Mouse (Mus musculus) kidney, adult 2 months (tissue): ENCODE data around the gene Zfp78. TPM values are rescaled to one million over a fixed set of nuclear protein-coding genes. Genes with fewer than 3 reads are reported as not detected.

Experiments used
- DNase-seq: peaks from one replicate; pipeline ENCODE4 v3.0.0; 2021
- H3K27ac ChIP-seq: fragments of 200-500 bp; 2 replicates; pipeline ENCODE4 v1.5.1; 2012; ENCODE audit warnings: low read depth, low read length, control low read depth, inconsistent platforms; ENCODE audit not compliant: insufficient read depth
- H3K27me3 ChIP-seq: fragments of 200-500 bp; replicated peaks from 2 replicates; pipeline ENCODE4 v1.6.1; 2012; ENCODE audit warnings: mild to moderate bottlenecking, moderate library complexity, low read length, inconsistent platforms; ENCODE audit not compliant: control insufficient read depth, insufficient read depth
- H3K36me3 ChIP-seq: fragments of 200-500 bp; 2 replicates; pipeline ENCODE4 v1.6.1; 2012; ENCODE audit warnings: mild to moderate bottlenecking, moderate library complexity, low read length, inconsistent platforms; ENCODE audit not compliant: control insufficient read depth, insufficient read depth
- H3K4me1 ChIP-seq: fragments of 200-500 bp; 2 replicates; pipeline ENCODE4 v1.6.1; 2011; ENCODE audit warnings: low read length; ENCODE audit not compliant: control insufficient read depth, insufficient read depth
- H3K4me3 ChIP-seq: fragments of 200-500 bp; 2 replicates; pipeline ENCODE4 v1.5.1; 2011; ENCODE audit warnings: mild to moderate bottlenecking, low read depth, low read length, control low read depth; ENCODE audit not compliant: insufficient read depth
- CTCF ChIP-seq: fragments of 200-500 bp; conservative IDR thresholded peaks from 2 replicates; pipeline ENCODE4 v1.5.1; 2011; ENCODE audit warnings: low read depth, mild to moderate bottlenecking, control low read depth, low read length, moderate library complexity, mixed read lengths; ENCODE audit not compliant: insufficient read depth, insufficient read length
- POLR2A ChIP-seq: fragments of 200-500 bp; IDR thresholded peaks from one replicate; pipeline ENCODE4 v1.6.1; 2011; ENCODE audit warnings: low read depth, low read length, control low read depth
- WGBS: fragments of 180-500 bp; shearing (Covaris S2); methylation state at CpG from one replicate; pipeline ENCODE4 v1.1.7; 2018; 5-methylcytosine and 5-hydroxymethylcytosine counted together
- polyA plus RNA-seq: library from polyadenylated mRNA; depleted of rRNA; stranded (reverse); fragments of >200 nt; gene quantifications from 2 replicates; pipeline ENCODE4 v1.2.3, GENCODE M21; 2012

Zfp78 gene
- polyA plus RNA-seq, 1 experiment = 0.45 TPM

DNA sequence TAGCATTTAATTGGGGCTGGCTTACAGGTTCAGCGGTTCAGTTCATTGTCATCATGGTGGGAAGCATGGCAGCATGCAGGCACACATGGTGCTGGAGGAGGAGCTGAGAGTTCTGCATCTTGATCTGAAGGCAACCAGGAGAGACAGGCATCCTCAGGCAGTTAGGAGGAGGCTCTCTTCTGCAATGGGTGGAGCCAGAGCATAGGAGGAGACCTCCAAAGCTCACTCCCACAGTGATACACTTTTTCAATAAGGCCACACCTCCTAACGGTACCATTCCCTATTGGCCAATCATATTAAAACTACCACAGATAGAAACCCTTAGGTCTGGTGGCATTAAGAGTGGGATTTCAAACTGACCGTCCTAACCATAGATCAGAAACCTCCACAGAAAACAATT, 6.4 kb downstream of the Zfp78 start:
- Histone ChIP-seq H3K27ac (no peak overlapping the region), H3K27me3 (no peaks in the 10 kb centered on the region), H3K4me3 (no peak overlapping the region), H3K4me1 (no peaks in the 10 kb centered on the region), H3K36me3 (no peaks in the 10 kb centered on the region; the same call in 1 of the 2 replicates)
- no peak for TF ChIP-seq CTCF
- TF ChIP-seq POLR2A = no peak
- 89% methylated on average over 3 of the region's 3 CpGs for WGBS
- DNase-seq = no peak

DNA sequence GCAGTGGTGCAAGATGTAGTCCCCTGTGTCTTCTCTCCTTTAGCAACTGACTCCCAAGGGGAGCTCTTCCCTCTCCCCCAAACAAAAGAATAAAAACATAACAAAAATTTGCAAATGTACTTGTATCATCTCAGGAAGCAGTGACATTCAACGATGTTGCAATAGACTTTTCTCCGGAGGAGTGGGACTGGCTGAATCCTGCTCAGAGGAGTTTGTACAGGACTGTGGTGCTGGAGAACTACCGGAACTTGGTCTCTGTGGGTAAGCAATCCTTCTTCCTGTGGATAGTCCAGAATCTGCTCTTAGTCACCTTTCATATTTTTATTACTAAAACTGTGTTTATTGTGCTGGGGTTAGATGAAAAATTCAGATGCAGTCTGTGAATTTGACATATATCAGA, 9.9 kb downstream of the Zfp78 start:
- Histone ChIP-seq H3K27ac (no peak overlapping the region), H3K4me3 (no peak overlapping the region), H3K27me3 (no peaks in the 10 kb centered on the region), H3K4me1 (no peaks in the 10 kb centered on the region), H3K36me3 (no peaks in the 10 kb centered on the region; the same call in 1 of the 2 replicates)
- DNase-seq = no peak
- 80% methylated on average over 3 of the region's 3 CpGs for WGBS
- TF ChIP-seq CTCF (no peak), POLR2A (no peak)

- Histone ChIP-seq H3K4me1 (peaks cover under 1% of the 10 kb centered on the region), H3K4me3 (no peak overlapping the region), H3K36me3 (no peaks in the 10 kb centered on the region), H3K27me3 (no peaks in the 10 kb centered on the region), H3K27ac (no peak overlapping the region)
- DNase-seq = no peak
- TF ChIP-seq CTCF (no peak), POLR2A (no peak)
- WGBS = 80% methylated on average over 8 of the region's 8 CpGs
Measured at GRCm38 (mm10) chr7:6378441-6378840, 15.4 kb downstream of the Zfp78 start.

GRCm38 (mm10) chr7:6381431-6381830, 18.4 kb downstream of the Zfp78 start:
- H3K36me3 ChIP-seq = no peaks in the 10 kb centered on the region
- DNase-seq = no peak
- peaks cover 6% of the 10 kb centered on the region for H3K4me1 ChIP-seq
- H3K27ac ChIP-seq = no peak overlapping the region
- TF ChIP-seq POLR2A (no peak), CTCF (no peak)
- H3K27me3 ChIP-seq = no peaks in the 10 kb centered on the region
- no peak overlapping the region for H3K4me3 ChIP-seq
- 84% methylated on average over 2 of the region's 2 CpGs for WGBS

- peak; percentile 97 for DNase-seq
- Histone ChIP-seq H3K4me1 (peaks cover 6% of the 10 kb centered on the region), H3K27ac (no peak within 1 kb of the TSS), H3K4me3 (peak within 1 kb of the TSS; percentile 71), H3K36me3 (no peaks in the 10 kb centered on the region), H3K27me3 (no peaks in the 10 kb centered on the region)
- TF ChIP-seq CTCF = no peak; the same call in 1 of the 2 replicates
- WGBS = under 1% methylated on average over 28 of the region's 28 CpGs
Measured at GRCm38 (mm10) chr7:6383044-6383455, 20.0 kb downstream of the Zfp78 start, which contains the start of gene Zfp28. Zfp28 (plus strand) TSS chr7:6383295.

DNA sequence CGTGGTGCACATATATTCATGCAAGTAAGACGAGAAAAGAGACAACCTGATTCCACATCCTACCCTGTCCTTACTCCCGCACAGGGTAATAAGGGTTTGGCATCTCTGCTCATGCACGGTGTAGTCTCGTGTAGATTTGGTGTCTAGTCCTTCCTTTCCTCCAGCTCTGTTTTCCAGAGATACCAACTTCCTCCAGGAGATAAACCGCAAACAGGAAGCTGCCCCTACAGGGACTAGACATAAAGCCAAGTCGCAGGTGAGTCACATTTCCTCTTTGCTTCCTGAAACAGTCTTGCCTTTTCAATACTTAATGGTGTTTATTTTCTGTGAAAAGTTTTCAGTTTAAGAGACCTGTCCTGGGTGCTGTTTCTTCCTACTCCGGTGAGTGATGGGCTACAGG, 20.9 kb downstream of the Zfp78 start:
- Histone ChIP-seq H3K4me3 (no peak overlapping the region), H3K27me3 (no peaks in the 10 kb centered on the region), H3K27ac (no peak overlapping the region), H3K36me3 (no peaks in the 10 kb centered on the region), H3K4me1 (peaks cover 6% of the 10 kb centered on the region)
- TF ChIP-seq POLR2A (no peak), CTCF (no peak)
- DNase-seq = no peak
- 57% methylated on average over 8 of the region's 8 CpGs for WGBS

DNA sequence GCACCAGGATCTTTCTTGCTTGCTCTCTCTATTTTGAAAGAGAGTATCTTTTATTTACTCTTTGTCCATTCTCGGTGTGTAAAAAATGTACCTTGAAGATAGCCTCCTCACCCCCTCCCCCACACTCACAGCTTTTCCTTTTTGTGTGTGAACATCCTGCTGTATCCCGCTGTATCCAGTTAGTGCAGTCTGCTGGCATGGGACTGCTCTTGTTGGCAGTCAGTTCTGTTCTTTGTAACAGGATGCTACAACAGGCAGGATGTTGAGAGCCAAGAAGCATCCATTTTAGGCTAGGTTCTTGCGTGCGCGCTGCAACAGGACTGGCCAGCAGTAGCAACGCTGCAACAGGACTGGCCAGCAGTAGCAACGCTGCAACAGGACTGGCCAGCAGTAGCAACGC, 23.9 kb downstream of the Zfp78 start:
- peak; percentile 37 for DNase-seq
- 81% methylated on average over 8 of the region's 8 CpGs for WGBS
- Histone ChIP-seq H3K36me3 (no peaks in the 10 kb centered on the region), H3K4me3 (no peak overlapping the region), H3K27me3 (no peaks in the 10 kb centered on the region), H3K27ac (no peak overlapping the region), H3K4me1 (peaks cover 6% of the 10 kb centered on the region)
- TF ChIP-seq CTCF (no peak), POLR2A (no peak)
